Mouse (Mus musculus) MEL (cell line): ENCODE results near the gene Ctnnd2. TPM values are rescaled to one million over a fixed set of nuclear protein-coding genes. Genes with fewer than 3 reads are reported as not detected.

Experiments used
- DNase-seq: peaks from one replicate; pipeline ENCODE4 v3.0.0; 2011; ENCODE audit warnings: low read depth, low spot score
- H3K27ac ChIP-seq: 2 replicates; pipeline ENCODE4 v1.5.1; 2012; ENCODE audit warnings: low read depth, mild to moderate bottlenecking, control low read depth, low read length, moderate library complexity; ENCODE audit not compliant: control insufficient read depth
- H3K27me3 ChIP-seq, 2 experiments: fragments of 150-350 bp in 1 of 2; sonication (generic) in 1 of 2; 2 replicates each; pipeline ENCODE4 v1.6.1; 2012; ENCODE audit warnings: low read length in 2 of 2, mild to moderate bottlenecking in 2 of 2, improper control_type of control experiment in 1 of 2, moderate library complexity in 1 of 2; ENCODE audit not compliant: insufficient read depth in 2 of 2, control insufficient read depth in 1 of 2
- H3K36me3 ChIP-seq, 2 experiments: 2 replicates each; pipeline ENCODE4 v1.6.1; 2012 to 2014; ENCODE audit warnings: low read length in 2 of 2, improper control_type of control experiment in 1 of 2, inconsistent platforms in 1 of 2, mild to moderate bottlenecking in 1 of 2; ENCODE audit not compliant: insufficient read depth in 2 of 2, control insufficient read depth in 1 of 2
- H3K4me1 ChIP-seq, 2 experiments: fragments of 150-350 bp in 1 of 2; sonication (generic) in 1 of 2; 2 replicates each; pipeline ENCODE4 v1.6.1; 2012; ENCODE audit warnings: low read length in 2 of 2, improper control_type of control experiment in 1 of 2, mild to moderate bottlenecking in 1 of 2; ENCODE audit not compliant: insufficient read depth in 2 of 2, control insufficient read depth in 1 of 2
- H3K4me3 ChIP-seq, 2 experiments: fragments of 150-350 bp in 1 of 2; sonication (generic) in 1 of 2; 2 replicates each; pipeline ENCODE4 v1.5.1; 2012; ENCODE audit warnings: low read depth in 2 of 2, low read length in 2 of 2, mild to moderate bottlenecking in 2 of 2, moderate library complexity in 2 of 2, control low read depth in 1 of 2, improper control_type of control experiment in 1 of 2; ENCODE audit not compliant: control insufficient read depth in 1 of 2, insufficient read depth in 1 of 2
- H3K79me2 ChIP-seq: 2 replicates; pipeline ENCODE4 v1.6.1; 2012; ENCODE audit warnings: mild to moderate bottlenecking, low read length, moderate library complexity; ENCODE audit not compliant: control insufficient read depth, poor library complexity, insufficient read depth
- H3K9ac ChIP-seq: 2 replicates; pipeline ENCODE4 v1.6.1; 2012; ENCODE audit warnings: low read depth, mild to moderate bottlenecking, control low read depth, low read length, moderate library complexity; ENCODE audit not compliant: control insufficient read depth, poor library complexity, severe bottlenecking
- H3K9me3 ChIP-seq: fragments of 150-350 bp; sonication (generic); replicated peaks from 2 replicates; pipeline ENCODE4 v1.6.1; 2012; ENCODE audit warnings: mild to moderate bottlenecking, low read length, improper control_type of control experiment, moderate library complexity; ENCODE audit not compliant: insufficient read depth
- CHD2 ChIP-seq: IDR thresholded peaks from 2 replicates; pipeline ENCODE4 v1.6.1; 2011; ENCODE audit warnings: low read length, improper control_type of control experiment
- E2F4 ChIP-seq: IDR thresholded peaks from 2 replicates; pipeline ENCODE4 v1.6.1; 2011; ENCODE audit warnings: low read depth, low read length, improper control_type of control experiment, borderline replicate concordance
- ETS1 ChIP-seq: IDR thresholded peaks from 2 replicates; pipeline ENCODE4 v1.6.1; 2012; ENCODE audit warnings: low read depth, mild to moderate bottlenecking, inconsistent platforms, low read length, improper control_type of control experiment, moderate library complexity
- GABPA ChIP-seq: IDR thresholded peaks from 2 replicates; pipeline ENCODE4 v1.6.1; 2012; ENCODE audit warnings: low read depth, mild to moderate bottlenecking, inconsistent platforms, low read length, improper control_type of control experiment, moderate library complexity
- JUND ChIP-seq: IDR thresholded peaks from 2 replicates; pipeline ENCODE4 v1.6.1; 2011; ENCODE audit warnings: low read depth, mild to moderate bottlenecking, improper control_type of control experiment, low read length
- MAZ ChIP-seq: IDR thresholded peaks from 2 replicates; pipeline ENCODE4 v1.6.1; 2012; ENCODE audit warnings: low read depth, mild to moderate bottlenecking, inconsistent platforms, low read length, improper control_type of control experiment
- MXI1 ChIP-seq: IDR thresholded peaks from 2 replicates; pipeline ENCODE4 v1.6.1; 2011; ENCODE audit warnings: mild to moderate bottlenecking, low read depth, low read length, improper control_type of control experiment
- MYB ChIP-seq: IDR thresholded peaks from 2 replicates; pipeline ENCODE4 v1.6.1; 2011; ENCODE audit warnings: mild to moderate bottlenecking, low read depth, low read length, improper control_type of control experiment
- NELFE ChIP-seq: IDR thresholded peaks from 2 replicates; pipeline ENCODE4 v1.6.1; 2011; ENCODE audit warnings: low read depth, low read length, improper control_type of control experiment
- NRF1 ChIP-seq: IDR thresholded peaks from 2 replicates; pipeline ENCODE4 v1.6.1; 2014; ENCODE audit warnings: low read depth, mild to moderate bottlenecking, inconsistent platforms, low read length, improper control_type of control experiment, moderate library complexity; ENCODE audit not compliant: poor library complexity, insufficient read depth, severe bottlenecking
- POLR2A ChIP-seq, 2 experiments: IDR thresholded peaks; 2 replicates each; pipeline ENCODE4 v1.6.1; 2011 to 2012; ENCODE audit warnings: low read length in 2 of 2, mild to moderate bottlenecking in 2 of 2, control low read depth in 1 of 2, improper control_type of control experiment in 1 of 2, low read depth in 1 of 2, moderate library complexity in 1 of 2; ENCODE audit not compliant: control insufficient read depth in 1 of 2, insufficient read depth in 1 of 2, poor library complexity in 1 of 2
- POLR2AphosphoS5 ChIP-seq: IDR thresholded peaks from 2 replicates; pipeline ENCODE4 v1.6.1; 2012; ENCODE audit warnings: low read depth, borderline replicate concordance, mild to moderate bottlenecking, inconsistent platforms, low read length, moderate library complexity, mixed read lengths
- RCOR1 ChIP-seq: IDR thresholded peaks from 2 replicates; pipeline ENCODE4 v1.6.1; 2012; ENCODE audit warnings: low read depth, mild to moderate bottlenecking, inconsistent platforms, low read length, improper control_type of control experiment
- SIN3A ChIP-seq: IDR thresholded peaks from 2 replicates; pipeline ENCODE4 v1.6.1; 2012; ENCODE audit warnings: low read length, improper control_type of control experiment, inconsistent platforms
- USF1 ChIP-seq: IDR thresholded peaks from 2 replicates; pipeline ENCODE4 v1.6.1; 2014; ENCODE audit warnings: low read depth, mild to moderate bottlenecking, inconsistent platforms, low read length, improper control_type of control experiment, moderate library complexity
- USF2 ChIP-seq, 2 experiments: IDR thresholded peaks; 2 replicates each; pipeline ENCODE4 v1.6.1; 2011 to 2012; ENCODE audit warnings: improper control_type of control experiment in 2 of 2, low read length in 2 of 2, borderline replicate concordance in 1 of 2, inconsistent platforms in 1 of 2, low read depth in 1 of 2, mild to moderate bottlenecking in 1 of 2; ENCODE audit not compliant: insufficient read depth in 1 of 2
- ZC3H11A ChIP-seq: IDR thresholded peaks from 2 replicates; pipeline ENCODE4 v1.6.1; 2012; ENCODE audit warnings: low read depth, mild to moderate bottlenecking, inconsistent platforms, low read length, improper control_type of control experiment
- ZNF384 ChIP-seq: IDR thresholded peaks from 2 replicates; pipeline ENCODE4 v1.6.1; 2012; ENCODE audit warnings: low read depth, mild to moderate bottlenecking, inconsistent platforms, low read length, improper control_type of control experiment
- polyA plus RNA-seq, 2 experiments: library from polyadenylated mRNA; stranded (reverse) in 1 of 2; unstranded in 1 of 2; fragments of >175 nt in 1 of 2; fragments of >200 nt in 1 of 2; gene quantifications; 2 replicates each; pipeline versions ENCODE4 v1.2.1 to v1.2.4; 2012; ENCODE audit warnings: low replicate concordance in 2 of 2, low read depth in 1 of 2; ENCODE audit not compliant: insufficient read length in 2 of 2, insufficient read depth in 1 of 2, missing spikeins in 1 of 2
- total RNA-seq: library from RNA; depleted of rRNA; stranded (reverse); fragments of 300-350 nt; gene quantifications from 2 replicates; pipeline ENCODE4 v1.2.3, GENCODE M21; 2012

Gene Ctnnd2
- total and polyA plus RNA-seq, 3 experiments, result 0.03 TPM; not detected in 2

- Histone ChIP-seq H3K9ac (no peak overlapping the region), H3K79me2 (no peaks in the 10 kb centered on the region), H3K27ac (no peak overlapping the region), H3K27me3 (no peaks in the 10 kb centered on the region), H3K9me3 (no peaks in the 10 kb centered on the region), H3K36me3 (no peaks in the 10 kb centered on the region), H3K4me1 (no peaks in the 10 kb centered on the region), H3K4me3 (no peak overlapping the region)
- TF ChIP-seq ZC3H11A (no peak), RCOR1 (no peak), USF1 (no peak), POLR2A (IDR thresholded peaks at IDR 0.05; ENCODE audit: control insufficient read depth in 1 of 2, insufficient read depth in 1 of 2, low read depth in 1 of 2, low read length in 2 of 2, poor library complexity in 1 of 2) (no peak), ETS1 (no peak)
- no peak for DNase-seq
Observed at GRCm38 (mm10) chr15:31063734-31064133, 891.3 kb downstream of the Ctnnd2 start.

- TF ChIP-seq MXI1 (no peak), POLR2AphosphoS5 (no peak), GABPA (no peak), NRF1 (no peak), SIN3A (no peak), MAZ (no peak), ZNF384 (no peak), E2F4 (no peak), NELFE (no peak), MYB (no peak), JUND (no peak), RCOR1 (no peak), USF1 (no peak)
- Histone ChIP-seq H3K27me3 (no peaks in the 10 kb centered on the region; a peak in 1 of 4 replicates), H3K9ac (no peak overlapping the region), H3K4me1 (no peaks in the 10 kb centered on the region), H3K9me3 (no peaks in the 10 kb centered on the region), H3K36me3 (no peaks in the 10 kb centered on the region), H3K79me2 (no peaks in the 10 kb centered on the region), H3K4me3 (no peak overlapping the region), H3K27ac (no peak overlapping the region)
- DNase-seq, result no peak
Observed at GRCm38 (mm10) chr15:31068127-31068526, 895.7 kb downstream of the Ctnnd2 start.

GRCm38 (mm10) chr15:31070311-31070710 lies 897.9 kb downstream of the Ctnnd2 start:
- Histone ChIP-seq H3K9me3 (no peaks in the 10 kb centered on the region), H3K27me3 (no peaks in the 10 kb centered on the region; a peak in 1 of 4 replicates), H3K79me2 (no peaks in the 10 kb centered on the region), H3K27ac (no peak overlapping the region), H3K9ac (no peak overlapping the region), H3K4me1 (no peaks in the 10 kb centered on the region), H3K4me3 (no peak overlapping the region), H3K36me3 (no peaks in the 10 kb centered on the region)
- TF ChIP-seq CHD2 (no peak), USF2 (IDR thresholded peaks at IDR 0.05; ENCODE audit: borderline replicate concordance in 1 of 2, insufficient read depth in 1 of 2, low read depth in 1 of 2, low read length in 2 of 2) (no peak)
- DNase-seq, result no peak
